Mouse (Mus musculus) ovary, adult 2 months (tissue): ENCODE data around the gene Riok2. TPM values are rescaled to one million over a fixed set of nuclear protein-coding genes. Genes with fewer than 3 reads are reported as not detected.

Source experiments
- polyA plus RNA-seq: library from polyadenylated mRNA; depleted of rRNA; stranded (reverse); fragments of >200 nt; gene quantifications from 2 replicates; pipeline ENCODE4 v1.2.3, GENCODE M21; 2012; rRNA removed

Gene Riok2
- 4.4 and 5.8 TPM in 2 replicates for polyA plus RNA-seq

DNA sequence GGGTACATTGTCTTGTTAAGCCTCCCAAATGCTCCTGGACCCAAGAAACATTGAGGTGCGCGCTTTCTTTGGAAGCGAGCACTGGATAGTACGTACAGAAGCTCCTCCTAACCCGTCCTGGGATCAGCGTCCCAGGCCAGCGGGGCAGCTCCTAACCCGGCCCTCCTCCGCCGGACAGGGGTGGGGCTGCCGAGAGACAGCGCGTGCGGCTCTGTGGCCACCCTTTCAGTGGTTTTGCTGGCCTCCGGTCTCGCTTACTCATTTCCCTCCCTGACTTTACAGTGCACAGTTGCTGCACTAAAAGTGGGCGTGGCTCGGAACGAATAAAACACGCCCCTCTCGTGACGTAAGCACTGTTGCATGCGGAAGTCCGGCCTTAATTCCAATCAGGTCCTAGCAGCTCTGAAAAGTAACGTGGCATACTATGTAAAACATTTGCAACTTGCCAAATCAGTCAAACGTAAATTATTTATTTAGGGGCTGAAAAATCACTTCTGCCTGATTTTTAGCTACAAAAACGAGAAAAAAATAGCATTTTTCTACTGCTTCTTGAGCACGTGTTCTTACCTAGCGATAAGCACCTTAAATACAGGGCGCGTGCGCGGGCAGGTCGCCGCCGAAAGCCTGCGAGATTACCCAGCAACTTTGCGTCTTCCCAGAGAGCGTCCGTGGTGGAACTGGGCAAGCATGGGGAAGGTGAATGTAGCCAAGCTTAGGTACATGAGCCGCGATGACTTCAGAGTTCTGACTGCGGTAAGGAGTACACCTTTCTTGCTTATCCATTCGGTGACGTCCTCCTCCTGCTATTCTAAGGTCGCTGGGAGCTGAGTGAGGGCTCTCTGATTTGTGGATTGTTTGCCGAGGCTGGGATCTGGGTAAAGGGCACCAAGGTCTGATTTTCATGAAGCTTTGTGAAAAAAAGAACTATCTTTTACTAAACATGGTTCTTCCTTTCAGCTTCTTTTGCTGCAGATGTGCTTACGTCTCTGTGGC is at the start of gene Riok2:
Gene Riok2 (plus strand): TSS at position 392 of the 993 bp plus-strand sequence.

DNA sequence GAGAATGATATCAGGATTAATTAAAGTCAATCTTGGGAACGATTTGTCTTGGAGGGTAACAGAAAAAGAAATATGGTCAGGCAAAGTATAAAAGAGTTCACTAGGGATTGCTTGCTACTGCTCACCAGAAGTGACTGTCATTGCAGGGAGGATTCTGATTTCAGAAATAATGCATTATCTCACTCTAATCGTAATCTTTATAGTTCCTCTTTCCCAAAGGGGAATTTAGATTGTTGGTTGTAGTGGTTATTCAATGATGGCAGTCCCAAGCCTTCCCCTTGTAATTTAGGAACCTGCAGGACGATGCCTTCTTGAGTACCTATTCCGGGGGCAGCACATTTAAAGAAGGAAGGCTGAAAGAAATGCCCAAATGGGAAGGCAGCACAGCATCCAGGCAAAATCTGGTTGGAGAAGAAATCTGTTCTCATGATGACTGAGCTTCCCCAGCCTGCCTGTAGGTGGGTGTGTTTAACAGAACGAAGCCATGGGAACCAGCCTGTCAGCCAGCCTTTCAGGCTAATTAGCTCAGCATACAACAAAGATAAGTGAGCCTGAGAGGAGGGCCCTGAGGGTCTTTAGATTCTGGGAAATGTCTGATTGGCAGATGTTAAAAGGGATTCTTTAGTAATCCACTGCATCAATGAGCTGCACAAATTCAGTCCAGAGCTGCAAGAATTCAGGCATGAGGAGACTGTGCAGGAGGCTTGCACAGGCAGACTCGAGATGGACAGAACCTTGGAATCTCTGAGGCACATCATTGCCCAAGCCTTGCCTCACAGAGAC is 28.3 kb downstream of the Riok2 start, which contains the start of gene Lix1:
Gene Lix1 (plus strand): TSS at position 451 of the 783 bp plus-strand sequence.

Other genes starting within 250 kb of the Riok2 start
- gene Lix1, start 28.4 kb downstream of the Riok2 start, polyA plus RNA-seq, result 0.26 and 0.29 TPM in 2 replicates